Mouse (Mus musculus) heart, adult 10 weeks (tissue): Measurements from ENCODE around the gene Mtfr2. TPM values are rescaled to one million over a fixed set of nuclear protein-coding genes. Genes with fewer than 3 reads are reported as not detected.

ENCODE experiments used
- polyA plus RNA-seq: library from polyadenylated mRNA; stranded (reverse); fragments of 350-450 nt; fragmentation: Illumina TruSeq; extraction: RNeasy Lipid Tissue Mini Kit (QIAGEN cat#74804); gene quantifications from one replicate; pipeline ENCODE4 v1.2.3, GENCODE M21; 2014; ENCODE audit warnings: low read depth, low replicate concordance

Mtfr2 gene
- polyA plus RNA-seq, result not detected

DNA sequence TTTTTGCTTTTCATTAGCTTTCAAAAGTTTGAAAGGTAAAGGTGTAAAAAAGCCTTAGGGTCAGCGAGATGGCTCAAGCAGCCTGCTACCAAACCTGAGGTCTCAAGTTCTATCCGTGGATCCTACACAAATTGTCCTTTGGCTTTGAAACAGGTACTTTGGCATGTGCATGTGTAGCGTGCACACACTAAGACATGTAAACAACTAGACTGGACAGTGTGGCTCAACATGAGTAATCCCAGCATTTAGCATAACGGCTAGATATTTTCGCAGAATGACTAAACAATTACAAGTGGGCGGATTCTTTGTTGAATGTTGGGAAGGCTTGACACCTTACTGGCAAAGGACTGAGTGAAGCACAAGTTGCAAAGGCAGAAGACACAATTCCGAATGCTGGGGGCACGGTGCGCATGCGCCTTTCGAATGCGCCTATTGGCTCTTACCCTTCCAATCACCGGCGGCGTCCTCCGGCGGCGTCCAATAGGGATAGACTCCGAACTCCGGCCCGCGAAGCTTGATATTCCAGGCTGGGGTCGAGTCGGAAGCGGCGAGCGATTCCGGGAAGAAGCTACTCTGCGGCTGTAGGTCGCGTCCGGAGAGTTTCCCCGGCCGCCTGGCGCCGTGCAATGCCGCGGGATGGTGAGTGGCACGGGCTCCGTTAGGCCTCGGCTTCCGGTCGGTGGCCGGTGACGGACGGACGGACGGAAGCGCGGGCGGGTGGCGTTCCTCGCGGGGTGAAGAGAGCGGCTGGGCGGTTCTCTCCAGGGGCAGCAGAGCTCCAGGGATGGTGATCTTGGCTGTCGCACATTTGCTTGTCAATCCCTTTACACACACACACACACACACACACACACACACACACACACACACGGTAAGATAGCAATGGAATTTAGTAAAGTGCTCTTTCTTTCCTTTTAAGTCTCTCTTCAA, at the start of gene Mtfr2:
Mtfr2 (plus strand) TSS at position 486 of the 930 bp plus-strand sequence.

GRCm38 (mm10) chr10:20311918-20312735, 35.4 kb upstream of the Mtfr2 start, which contains the start of gene Bclaf1:
Gene Bclaf1 (plus strand): TSS chr10:20312469.

Other genes starting within 250 kb of the Mtfr2 start
- 18.6 TPM for gene Map7, start 199.3 kb upstream of the Mtfr2 start, polyA plus RNA-seq
- 57.5 TPM for gene Bclaf1, start 35.3 kb upstream of the Mtfr2 start, polyA plus RNA-seq